Mouse (Mus musculus) spleen, adult 2 months (tissue): ENCODE measurements around the gene H2-T24.

Source experiments
- CTCF ChIP-seq: fragments of 200-500 bp; IDR thresholded peaks from 2 replicates; pipeline ENCODE4 v1.5.1; 2011; ENCODE audit warnings: mild to moderate bottlenecking, inconsistent platforms; ENCODE audit not compliant: insufficient read depth, insufficient read length, insufficient replicate concordance; ENCODE audit errors: extremely low read depth
- POLR2A ChIP-seq: fragments of 200-500 bp; IDR thresholded peaks from 2 replicates; pipeline ENCODE4 v1.6.1; 2011; ENCODE audit warnings: low read depth, low read length, inconsistent platforms

- TF ChIP-seq CTCF (no peak), POLR2A (no peak)
These were observed 52.7 kb downstream of the H2-T24 start for GRCm38 (mm10) chr17:35967621-35968020.
